Mouse (Mus musculus) myocyte (in vitro differentiated cells): ENCODE data around the gene Gm37240.

Experiments
- POLR2A ChIP-seq: IDR thresholded peaks from one replicate; pipeline ENCODE4 v1.6.1; 2011; ENCODE audit warnings: low read depth, mild to moderate bottlenecking, control low read depth, moderate library complexity; ENCODE audit not compliant: insufficient read length
- SRF ChIP-seq: IDR thresholded peaks from one replicate; pipeline ENCODE4 v1.6.1; 2011; ENCODE audit warnings: low read depth; ENCODE audit not compliant: control insufficient read depth, insufficient read length
- TCF12 ChIP-seq: IDR thresholded peaks from one replicate; pipeline ENCODE4 v1.6.1; 2011; ENCODE audit warnings: mild to moderate bottlenecking, control low read depth; ENCODE audit not compliant: poor library complexity, insufficient read depth, severe bottlenecking

DNA sequence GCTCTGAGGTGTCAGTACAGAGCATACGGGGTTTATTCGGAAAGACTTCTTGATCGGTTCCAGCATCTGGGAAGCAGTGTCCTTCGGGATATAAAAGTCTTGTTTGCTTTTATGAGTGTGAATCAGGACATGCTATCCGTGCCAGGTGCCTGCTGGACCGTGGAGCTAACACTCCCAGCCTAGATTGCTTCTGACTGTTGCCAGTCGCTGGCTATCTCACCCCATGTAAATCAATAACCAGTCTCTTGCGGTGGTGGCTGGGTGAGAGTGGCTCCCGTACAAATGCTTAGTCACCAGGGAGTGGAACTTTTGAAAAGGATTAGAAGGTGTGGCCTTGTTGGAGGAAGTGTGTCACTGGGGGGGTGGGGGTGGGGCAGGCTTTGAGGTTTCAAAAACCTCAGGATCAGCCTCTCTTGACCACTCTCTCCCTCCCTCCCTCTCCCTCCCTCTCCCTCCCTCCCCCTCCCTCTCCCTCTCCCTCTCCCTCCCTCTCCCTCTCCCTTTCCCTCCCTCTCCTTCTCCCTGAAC is 1277.1 kb downstream of the Gm37240 start:
- TF ChIP-seq TCF12 (no peak), SRF (no peak), POLR2A (no peak)
